Mouse (Mus musculus) yolk sac, embryonic 10.5 days (tissue): ENCODE measurements around the gene Gm4969.
A peak's percentile ranks its signal among the peaks of the same experiment; 100 is the strongest.

Experiments
- DNase-seq: peaks from one replicate; pipeline ENCODE4 v3.0.0-alpha.2; 2017; ENCODE audit warnings: low spot score

Gene Gm4969

GRCm38 (mm10) chr7:19093537-19094385 lies 24.4 kb downstream of the Gm4969 start:
- peak; percentile 98 for DNase-seq

GRCm38 (mm10) chr7:19093174-19093521 lies 25.0 kb downstream of the Gm4969 start:
- peak; percentile 80 for DNase-seq

GRCm38 (mm10) chr7:19092381-19093173 lies 25.6 kb downstream of the Gm4969 start:
- DNase-seq: peak; percentile 66

GRCm38 (mm10) chr7:19091913-19092312 lies 26.3 kb downstream of the Gm4969 start:
- no peak for DNase-seq

GRCm38 (mm10) chr7:19088813-19089212 lies 29.4 kb downstream of the Gm4969 start:
- DNase-seq: no peak

GRCm38 (mm10) chr7:19086760-19087159 lies 31.4 kb downstream of the Gm4969 start:
- DNase-seq: no peak

GRCm38 (mm10) chr7:19086042-19086441 lies 32.1 kb downstream of the Gm4969 start:
- DNase-seq: peak; percentile 72

GRCm38 (mm10) chr7:19085495-19085894 lies 32.7 kb downstream of the Gm4969 start:
- no peak for DNase-seq

- no peak for DNase-seq
Observed at GRCm38 (mm10) chr7:19084921-19085473, 33.2 kb downstream of the Gm4969 start.

- no peak for DNase-seq
Observed at GRCm38 (mm10) chr7:19084277-19084771, 33.8 kb downstream of the Gm4969 start.

- no peak for DNase-seq
Observed at GRCm38 (mm10) chr7:19083701-19084100, 34.5 kb downstream of the Gm4969 start, which contains the start of gene Dmpk. Dmpk (plus strand) TSS chr7:19083849.

GRCm38 (mm10) chr7:19083096-19083495 lies 35.1 kb downstream of the Gm4969 start:
- DNase-seq: no peak

GRCm38 (mm10) chr7:19082171-19082570 lies 36.0 kb downstream of the Gm4969 start:
- no peak for DNase-seq

GRCm38 (mm10) chr7:19080451-19080950 lies 37.7 kb downstream of the Gm4969 start:
- no peak for DNase-seq

GRCm38 (mm10) chr7:19078732-19079131 lies 39.4 kb downstream of the Gm4969 start:
- DNase-seq: no peak

- no peak for DNase-seq
Observed at GRCm38 (mm10) chr7:19077761-19078160, 40.4 kb downstream of the Gm4969 start.

GRCm38 (mm10) chr7:19076586-19076991 lies 41.6 kb downstream of the Gm4969 start:
- DNase-seq: no peak

GRCm38 (mm10) chr7:19075723-19076585 lies 42.2 kb downstream of the Gm4969 start, which contains the start of gene Dmwd:
Dmwd (plus strand) TSS chr7:19076227.
- DNase-seq: peak; percentile 99

- no peak for DNase-seq
Observed at GRCm38 (mm10) chr7:19075231-19075630, 42.9 kb downstream of the Gm4969 start.

- no peak for DNase-seq
Observed at GRCm38 (mm10) chr7:19074494-19074893, 43.7 kb downstream of the Gm4969 start.

GRCm38 (mm10) chr7:19073504-19073903 lies 44.7 kb downstream of the Gm4969 start:
- DNase-seq: no peak
